Mouse (Mus musculus) CH12.LX (cell line): ENCODE results near the gene Vac14. TPM values are rescaled to one million over a fixed set of nuclear protein-coding genes. Genes with fewer than 3 reads are reported as not detected.

Experiments
- DNase-seq: peaks from one replicate; pipeline ENCODE4 v3.0.0-alpha.2; 2013; ENCODE audit errors: extremely low read depth
- H3K27ac ChIP-seq: 2 replicates; pipeline ENCODE4 v1.5.1; 2012; ENCODE audit warnings: low read depth, mild to moderate bottlenecking, control low read depth, moderate library complexity; ENCODE audit not compliant: insufficient read depth
- H3K27me3 ChIP-seq: replicated peaks from 2 replicates; pipeline ENCODE3; 2012; ENCODE audit warnings: inconsistent platforms
- H3K36me3 ChIP-seq, 2 experiments: replicated peaks in 1 of 2; 2 replicates each; pipeline versions ENCODE3 to v1.6.1; 2012; ENCODE audit warnings: inconsistent platforms in 1 of 2, low read length in 1 of 2, mild to moderate bottlenecking in 1 of 2, mixed read lengths in 1 of 2, moderate library complexity in 1 of 2; ENCODE audit not compliant: control insufficient read depth in 1 of 2, insufficient read depth in 1 of 2
- H3K4me1 ChIP-seq, 2 experiments: 2 replicates each; pipeline ENCODE4 v1.6.1; 2012; ENCODE audit warnings: inconsistent platforms in 1 of 2, moderate library complexity in 1 of 2; ENCODE audit not compliant: insufficient read depth in 2 of 2, control insufficient read depth in 1 of 2
- H3K4me2 ChIP-seq: 2 replicates; pipeline ENCODE4 v1.6.1; 2012; ENCODE audit warnings: low read depth, mild to moderate bottlenecking, control low read depth; ENCODE audit not compliant: poor library complexity, insufficient read depth, severe bottlenecking
- H3K4me3 ChIP-seq, 3 experiments: fragments of 150-350 bp in 1 of 3; sonication (generic) in 1 of 3; replicated peaks in 1 of 3; 2 replicates each; pipeline versions ENCODE3 to v1.5.1; 2011 to 2012; ENCODE audit warnings: low read depth in 2 of 3, low read length in 2 of 3, mild to moderate bottlenecking in 2 of 3, moderate library complexity in 2 of 3, control low read depth in 1 of 3, improper control_type of control experiment in 1 of 3, inconsistent platforms in 1 of 3, mixed read lengths in 1 of 3; ENCODE audit not compliant: poor library complexity in 1 of 3
- H3K79me2 ChIP-seq: replicated peaks from 2 replicates; pipeline ENCODE4 v1.6.1; 2012; ENCODE audit warnings: mild to moderate bottlenecking, moderate library complexity; ENCODE audit not compliant: control insufficient read depth, poor library complexity, insufficient read depth, severe bottlenecking; ENCODE audit errors: extremely low read depth
- H3K9ac ChIP-seq: 2 replicates; pipeline ENCODE4 v1.6.1; 2012; ENCODE audit warnings: low read depth, mild to moderate bottlenecking, control low read depth, moderate library complexity; ENCODE audit not compliant: insufficient read depth
- H3K9me3 ChIP-seq: replicated peaks from 2 replicates; pipeline ENCODE3; 2012; ENCODE audit warnings: low read length, inconsistent platforms, mixed read lengths
- BHLHE40 ChIP-seq: IDR thresholded peaks from 2 replicates; pipeline ENCODE4 v1.6.1; 2011; ENCODE audit warnings: mild to moderate bottlenecking, low read depth, low read length, improper control_type of control experiment
- CHD1 ChIP-seq: IDR thresholded peaks from 2 replicates; pipeline ENCODE4 v1.6.1; 2012; ENCODE audit warnings: low read depth, low read length, improper control_type of control experiment, inconsistent platforms
- CTCF ChIP-seq, 2 experiments: IDR thresholded peaks in 1 of 2; conservative IDR thresholded peaks in 1 of 2; 2 replicates each; pipeline ENCODE4 v1.5.1; 2011 to 2012; ENCODE audit warnings: low read depth in 2 of 2, low read length in 2 of 2, improper control_type of control experiment in 1 of 2, inconsistent platforms in 1 of 2, mild to moderate bottlenecking in 1 of 2, moderate library complexity in 1 of 2
- EP300 ChIP-seq: IDR thresholded peaks from 2 replicates; pipeline ENCODE4 v1.6.1; 2011; ENCODE audit warnings: low read length, improper control_type of control experiment
- ETS1 ChIP-seq: conservative IDR thresholded peaks from 2 replicates; pipeline ENCODE4 v1.6.1; 2012; ENCODE audit warnings: low read depth, mild to moderate bottlenecking, inconsistent platforms, low read length, improper control_type of control experiment, moderate library complexity
- GABPA ChIP-seq: IDR thresholded peaks from 2 replicates; pipeline ENCODE4 v1.6.1; 2012; ENCODE audit warnings: low read depth, low read length, improper control_type of control experiment, inconsistent platforms; ENCODE audit not compliant: insufficient replicate concordance
- HCFC1 ChIP-seq: IDR thresholded peaks from 2 replicates; pipeline ENCODE4 v1.6.1; 2012; ENCODE audit warnings: low read depth, mild to moderate bottlenecking, inconsistent platforms, low read length, improper control_type of control experiment
- JUN ChIP-seq: IDR thresholded peaks from 2 replicates; pipeline ENCODE4 v1.6.1; 2011; ENCODE audit warnings: low read depth, mild to moderate bottlenecking, low read length, improper control_type of control experiment, moderate library complexity; ENCODE audit not compliant: insufficient read depth
- MEF2A ChIP-seq: IDR thresholded peaks from 2 replicates; pipeline ENCODE4 v1.6.1; 2014; ENCODE audit warnings: low read depth, mild to moderate bottlenecking, inconsistent platforms, low read length, improper control_type of control experiment, borderline replicate concordance
- MXI1 ChIP-seq: IDR thresholded peaks from 2 replicates; pipeline ENCODE4 v1.6.1; 2011; ENCODE audit warnings: mild to moderate bottlenecking, low read depth, low read length, improper control_type of control experiment
- MYC ChIP-seq: IDR thresholded peaks from 2 replicates; pipeline ENCODE4 v1.6.1; 2011; ENCODE audit warnings: low read depth, mild to moderate bottlenecking, improper control_type of control experiment, low read length
- NELFE ChIP-seq: IDR thresholded peaks from 2 replicates; pipeline ENCODE4 v1.6.1; 2011; ENCODE audit warnings: low read depth, low read length, improper control_type of control experiment
- NRF1 ChIP-seq: IDR thresholded peaks from 2 replicates; pipeline ENCODE4 v1.6.1; 2014; ENCODE audit warnings: low read depth, mild to moderate bottlenecking, inconsistent platforms, low read length, improper control_type of control experiment, moderate library complexity
- POLR2A ChIP-seq: IDR thresholded peaks from 2 replicates; pipeline ENCODE4 v1.6.1; 2011; ENCODE audit warnings: low read depth, mild to moderate bottlenecking, improper control_type of control experiment, low read length
- POLR2AphosphoS2 ChIP-seq: IDR thresholded peaks from 2 replicates; pipeline ENCODE4 v1.6.1; 2011; ENCODE audit warnings: low read depth, low read length, improper control_type of control experiment
- RAD21 ChIP-seq: IDR thresholded peaks from 2 replicates; pipeline ENCODE4 v1.6.1; 2011; ENCODE audit warnings: low read depth, mild to moderate bottlenecking, low read length, improper control_type of control experiment, moderate library complexity
- RCOR1 ChIP-seq: conservative IDR thresholded peaks from 2 replicates; pipeline ENCODE4 v1.6.1; 2012; ENCODE audit warnings: low read depth, mild to moderate bottlenecking, inconsistent platforms, low read length, improper control_type of control experiment
- SMC3 ChIP-seq: IDR thresholded peaks from 2 replicates; pipeline ENCODE4 v1.6.1; 2011; ENCODE audit warnings: low read depth, low read length, improper control_type of control experiment
- TBP ChIP-seq: conservative IDR thresholded peaks from 2 replicates; pipeline ENCODE4 v1.6.1; 2011; ENCODE audit warnings: low read depth, low read length, improper control_type of control experiment
- USF2 ChIP-seq: conservative IDR thresholded peaks from 2 replicates; pipeline ENCODE4 v1.6.1; 2011; ENCODE audit warnings: low read depth, low read length, improper control_type of control experiment
- ZNF384 ChIP-seq: IDR thresholded peaks from 2 replicates; pipeline ENCODE4 v1.6.1; 2012; ENCODE audit warnings: low read depth, low read length, improper control_type of control experiment, inconsistent platforms
- dilution Hi-C: fragments of 300-500 bp; cut with MboI; formaldehyde crosslinking; loops from 2 replicates; pipeline ENCODE4 v1.14.3; 2020; ENCODE audit warnings: low sequenced_read_pairs; ENCODE audit not compliant: extremely low pct_unique_long_range_greater_than_20kb, extremely low pct_ligation_motif_present
- in situ Hi-C: fragments of 300-500 bp; cut with MboI; formaldehyde crosslinking; loops from 3 replicates; pipeline ENCODE4 v1.14.3; 2019; ENCODE audit warnings: low sequenced_read_pairs, low pct_ligation_motif_present, low pct_unique_long_range_greater_than_20kb, mixed read lengths
- polyA plus RNA-seq: library from polyadenylated mRNA; unstranded; fragments of >175 nt; gene quantifications from 2 replicates; pipeline ENCODE4 v1.2.1, GENCODE M21; 2012; ENCODE audit warnings: low read depth; ENCODE audit not compliant: insufficient read length
- total RNA-seq, 2 experiments: library from RNA; depleted of rRNA; stranded (reverse); fragments of 300-350 nt in 1 of 2; fragments of >200 nt in 1 of 2; gene quantifications; 2 replicates each; pipeline ENCODE4 v1.2.3; 2012 to 2014

Vac14 gene
- total and polyA plus RNA-seq, 3 experiments: 20.9 to 73.8 (median 28.2) TPM

GRCm38 (mm10) chr8:110714827-110715519, 96.6 kb downstream of the Vac14 start:
- Histone ChIP-seq H3K27me3 (no peaks in the 10 kb centered on the region), H3K36me3 (peaks cover 42 to 93% of the 10 kb centered on the region in 2 experiments), H3K9me3 (no peaks in the 10 kb centered on the region), H3K4me3 (no peak overlapping the region), H3K9ac (no peak overlapping the region), H3K4me1 (no peaks in the 10 kb centered on the region), H3K4me2 (no peak overlapping the region), H3K27ac (no peak overlapping the region), H3K79me2 (no peaks in the 10 kb centered on the region)
- no peak for DNase-seq
- dilution Hi-C loops (no loop called here), in situ Hi-C loops (no loop called here)
- no peak for TF ChIP-seq SMC3
- TF ChIP-seq NRF1: no peak
- no peak for TF ChIP-seq JUN
- TF ChIP-seq USF2: no peak
- TF ChIP-seq BHLHE40: no peak
- no peak for TF ChIP-seq MEF2A
- TF ChIP-seq HCFC1: no peak
- TF ChIP-seq CTCF (conservative IDR thresholded peaks at IDR 0.05 in 1 of 2, IDR thresholded peaks at IDR 0.05 in 1 of 2; ENCODE audit: low read depth in 2 of 2, low read length in 2 of 2): no peak
- TF ChIP-seq CHD1: no peak
- TF ChIP-seq EP300: no peak
- TF ChIP-seq MXI1: no peak
- no peak for TF ChIP-seq RAD21
- no peak for TF ChIP-seq TBP

DNA sequence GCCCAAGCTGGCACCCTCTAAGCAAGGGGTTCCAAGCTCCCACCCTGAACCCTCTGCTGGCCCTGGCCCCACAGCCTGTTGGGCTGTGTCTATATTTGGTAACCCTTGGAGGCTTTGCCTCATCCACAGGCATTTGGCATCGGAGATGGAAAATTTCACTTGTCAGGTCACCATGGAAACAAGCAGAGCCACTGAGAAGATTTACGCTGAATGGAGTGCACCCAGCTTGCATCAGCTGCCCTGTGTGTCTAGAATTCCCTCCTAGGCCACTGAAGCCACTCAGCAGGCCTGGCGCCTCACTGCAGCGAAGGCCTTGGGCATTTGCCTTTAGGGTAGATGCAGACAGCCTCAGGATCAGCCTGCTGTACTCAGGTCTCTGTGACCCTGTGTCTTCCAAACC, 97.7 kb downstream of the Vac14 start:
- TF ChIP-seq GABPA (no peak), BHLHE40 (no peak), POLR2AphosphoS2 (no peak), RAD21 (no peak), USF2 (no peak), POLR2A (no peak), NELFE (no peak), MYC (no peak), NRF1 (no peak), HCFC1 (no peak), RCOR1 (no peak), ETS1 (no peak), MEF2A (no peak), SMC3 (no peak), ZNF384 (no peak)
- dilution Hi-C loops (no loop called here), in situ Hi-C loops (no loop called here)
- Histone ChIP-seq H3K27me3 (no peaks in the 10 kb centered on the region), H3K79me2 (no peaks in the 10 kb centered on the region), H3K27ac (no peak overlapping the region), H3K4me3 (no peak overlapping the region), H3K4me1 (no peaks in the 10 kb centered on the region), H3K9ac (no peak overlapping the region), H3K9me3 (no peaks in the 10 kb centered on the region), H3K36me3 (peaks cover 32 to 92% of the 10 kb centered on the region in 2 experiments), H3K4me2 (no peak overlapping the region)
- DNase-seq: no peak
